Mouse (Mus musculus): ENCODE measurements around the gene Abhd6.

- TF ChIP-seq CTCF (IDR thresholded peaks at IDR 0.05; ENCODE audit: low read depth): no peak
- TF ChIP-seq EP300 (optimal IDR thresholded peaks at IDR 0.05): no peak
Measured at GRCm38 (mm10) chr14:7975177-7975576, 27.5 kb upstream of the Abhd6 start.
